Mouse (Mus musculus) forebrain, embryonic 11.5 days (tissue): ENCODE measurements around the gene Rpl18a. TPM values are rescaled to one million over a fixed set of nuclear protein-coding genes. Genes with fewer than 3 reads are reported as not detected.

Experiments used
- ATAC-seq: fragments of 200-750 bp; cut with Nextera tagmentation; replicated peaks from 2 replicates; pipeline ENCODE4 v1.8.0; 2017; ENCODE audit warnings: moderate TSS enrichment; ENCODE audit not compliant: low FRiP score
- DNase-seq: peaks from one replicate; pipeline ENCODE4 v3.0.0-alpha.2; 2017; ENCODE audit warnings: low spot score
- H3K27ac ChIP-seq: fragments of 300-500 bp; sonication (generic); 2 replicates; pipeline ENCODE4 v1.5.1; 2014; ENCODE audit warnings: low read depth, low read length
- H3K27me3 ChIP-seq: fragments of 300-500 bp; sonication (generic); 2 replicates; pipeline ENCODE4 v1.6.1; 2014; ENCODE audit warnings: mild to moderate bottlenecking, low read length, mixed read lengths; ENCODE audit not compliant: control insufficient read depth, insufficient read depth
- H3K36me3 ChIP-seq: fragments of 300-500 bp; sonication (generic); 2 replicates; pipeline ENCODE4 v1.6.1; 2014; ENCODE audit warnings: mild to moderate bottlenecking, low read length, moderate library complexity, mixed read lengths; ENCODE audit not compliant: control insufficient read depth, insufficient read depth
- H3K4me1 ChIP-seq: fragments of 300-500 bp; sonication (generic); replicated peaks from 2 replicates; pipeline ENCODE4 v1.6.1; 2014; ENCODE audit warnings: low read length, mixed read lengths; ENCODE audit not compliant: control insufficient read depth, insufficient read depth
- H3K4me2 ChIP-seq: fragments of 300-500 bp; sonication (generic); 2 replicates; pipeline ENCODE4 v1.6.1; 2014; ENCODE audit warnings: low read depth, mild to moderate bottlenecking, low read length, moderate library complexity, mixed read lengths; ENCODE audit not compliant: severe bottlenecking
- H3K4me3 ChIP-seq: fragments of 300-500 bp; sonication (generic); 2 replicates; pipeline ENCODE4 v1.5.1; 2014; ENCODE audit warnings: low read depth, low read length
- H3K9ac ChIP-seq: fragments of 300-500 bp; sonication (generic); 2 replicates; pipeline ENCODE4 v1.6.1; 2014; ENCODE audit warnings: low read length
- H3K9me3 ChIP-seq: fragments of 300-500 bp; sonication (generic); 2 replicates; pipeline ENCODE4 v1.6.1; 2016; ENCODE audit warnings: low read length, mixed read lengths; ENCODE audit not compliant: control insufficient read depth
- WGBS: fragments of 180-500 bp; shearing (Covaris S2); extraction: QIAGEN DNeasy Blood & Tissue Kit; methylation state at CpG from one replicate; pipeline ENCODE4 v1.1.7; 2014; 5-methylcytosine and 5-hydroxymethylcytosine counted together
- polyA plus RNA-seq: library from polyadenylated mRNA; unstranded; fragments of >200 nt; fragmentation: Nextera tagmentation; extraction: Ambion mirVana; gene quantifications from 2 replicates; pipeline ENCODE4 v1.2.1, GENCODE M21; 2014

Gene Rpl18a
- polyA plus RNA-seq, 1 experiment from 2014 or later, result 2,879 TPM

DNA sequence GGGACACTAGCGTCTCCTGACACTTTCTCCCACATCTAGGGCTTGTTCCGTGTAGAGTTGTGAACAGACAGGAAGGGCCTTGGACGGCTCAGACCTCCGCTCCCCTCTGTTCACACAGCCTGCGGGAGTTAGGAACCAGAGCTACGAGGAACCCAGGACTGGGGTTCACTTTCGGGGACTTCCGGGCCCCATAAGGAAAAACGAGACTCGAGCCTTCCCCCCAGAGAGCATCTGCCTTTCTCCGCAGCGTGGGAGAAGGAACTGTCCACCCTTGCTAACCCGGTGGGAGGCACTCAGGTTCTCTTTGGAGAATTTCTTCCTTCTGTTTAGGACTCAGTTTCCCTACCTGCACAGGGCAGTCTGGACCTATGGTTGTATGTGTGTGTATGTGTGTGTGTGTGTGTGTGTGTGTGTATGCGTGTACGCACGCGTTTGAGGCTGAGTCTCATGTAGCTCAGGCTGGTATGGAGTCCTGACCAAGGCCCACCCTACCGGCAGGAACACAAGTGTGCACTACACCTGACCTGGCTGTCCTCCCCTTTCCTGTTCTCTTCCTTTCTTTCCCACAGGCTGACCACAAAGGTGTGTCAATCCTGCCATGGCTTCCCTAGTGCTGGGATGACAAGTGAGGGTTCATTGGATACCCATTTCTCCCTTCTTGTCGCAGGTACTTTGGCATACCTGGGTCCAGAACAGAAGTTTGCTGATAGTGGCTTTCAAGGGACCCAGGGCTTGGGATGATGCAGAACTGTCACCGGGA, 4.1 kb downstream of the Rpl18a start:
- H3K27me3 ChIP-seq, result peaks cover 36% of the 10 kb centered on the region
- H3K4me3 ChIP-seq, result peak overlapping the region; percentile 16; the same call in 1 of the 2 replicates
- no peak overlapping the region for H3K27ac ChIP-seq
- peaks cover 7% of the 10 kb centered on the region for H3K36me3 ChIP-seq
- H3K4me1 ChIP-seq, result peaks cover 9% of the 10 kb centered on the region
- H3K4me2 ChIP-seq, result peak overlapping the region; percentile 35; the same call in 1 of the 2 replicates
- no peaks in the 10 kb centered on the region for H3K9me3 ChIP-seq
- ATAC-seq (no peak), DNase-seq (peak; percentile 65)
- WGBS, result 31% methylated on average over 20 of the region's 20 CpGs
- no peak overlapping the region; the same call in 1 of the 2 replicates for H3K9ac ChIP-seq

DNA sequence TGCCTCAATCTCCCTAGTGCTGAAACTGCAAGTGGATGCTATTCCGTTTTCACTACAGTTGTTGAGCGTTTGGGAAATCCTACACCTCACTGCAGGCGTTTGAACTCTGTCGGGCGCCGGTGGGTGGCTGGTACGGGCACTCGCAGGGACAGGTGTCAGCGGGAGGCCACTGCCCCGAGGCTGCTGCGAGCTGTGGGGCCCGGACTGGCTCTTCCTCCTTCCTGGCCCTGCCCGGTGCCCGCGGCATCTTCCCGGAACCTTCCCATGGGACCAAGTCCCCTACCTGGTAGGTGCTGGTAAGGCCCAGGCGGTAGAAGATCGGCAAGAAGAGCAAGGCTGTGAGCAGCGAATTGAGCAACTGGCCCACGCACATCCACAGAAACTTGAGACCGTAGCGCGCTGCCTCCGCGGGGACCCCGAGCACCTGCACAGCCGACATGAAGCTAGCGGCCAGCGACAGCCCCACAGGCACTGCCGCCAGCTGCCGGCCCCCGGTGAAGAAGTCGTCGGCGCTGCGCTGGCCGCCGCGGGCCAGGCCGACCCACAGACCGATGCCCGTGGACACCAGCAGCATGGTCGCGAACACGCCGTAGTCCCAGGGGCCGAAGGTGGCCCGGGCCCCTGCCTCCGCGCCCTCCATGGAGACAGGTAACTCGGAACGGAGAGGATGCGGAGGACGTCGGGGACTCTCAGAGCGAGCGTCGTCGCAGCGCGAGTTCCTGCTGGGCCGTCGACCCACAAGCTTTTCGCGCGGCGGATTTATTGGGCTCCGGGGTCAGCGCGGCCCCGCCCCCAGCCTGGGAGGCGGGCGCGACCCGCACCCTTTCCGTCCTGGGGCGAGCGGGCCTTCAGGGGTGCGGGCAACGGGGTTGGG, 5.0 kb downstream of the Rpl18a start, which contains the start of gene Slc5a5:
Gene Slc5a5 (minus strand): TSS at position 736 of the 874 bp plus-strand sequence.
- peak within 1 kb of the TSS; percentile 29 for H3K9ac ChIP-seq
- H3K27me3 ChIP-seq, result peaks cover 36% of the 10 kb centered on the region
- WGBS, result 3% methylated on average over 79 of the region's 80 CpGs
- no peaks in the 10 kb centered on the region for H3K9me3 ChIP-seq
- no peak within 1 kb of the TSS for H3K27ac ChIP-seq
- H3K36me3 ChIP-seq, result peaks cover 7% of the 10 kb centered on the region
- H3K4me2 ChIP-seq, result peak within 1 kb of the TSS; percentile 35; the same call in 1 of the 2 replicates
- peak within 1 kb of the TSS; percentile 16; the same call in 1 of the 2 replicates for H3K4me3 ChIP-seq
- peak; percentile 69 for DNase-seq
- ATAC-seq, result no peak
- peaks cover 11% of the 10 kb centered on the region for H3K4me1 ChIP-seq

GRCm38 (mm10) chr8:70891356-70891755, 5.9 kb downstream of the Rpl18a start:
- H3K4me3 ChIP-seq, result no peak overlapping the region
- DNase-seq, result peak; percentile 75

GRCm38 (mm10) chr8:70890656-70891055, 6.6 kb downstream of the Rpl18a start:
- H3K9me3 ChIP-seq, result no peaks in the 10 kb centered on the region
- peaks cover 36% of the 10 kb centered on the region for H3K27me3 ChIP-seq
- H3K36me3 ChIP-seq, result peaks cover 7% of the 10 kb centered on the region
- DNase-seq (peak; percentile 58), ATAC-seq (no peak)
- no peak overlapping the region for H3K27ac ChIP-seq
- no peak overlapping the region for H3K4me3 ChIP-seq
- WGBS, result 91% methylated on average over 5 of the region's 5 CpGs
- H3K4me2 ChIP-seq, result no peak overlapping the region
- H3K4me1 ChIP-seq, result peaks cover 11% of the 10 kb centered on the region
- H3K9ac ChIP-seq, result no peak overlapping the region

More at GRCm38 (mm10) chr8:70891356-70891755, 5.9 kb downstream of the Rpl18a start:
- Histone ChIP-seq H3K4me1 (peaks cover 11% of the 10 kb centered on the region), H3K4me2 (no peak overlapping the region), H3K27ac (no peak overlapping the region), H3K27me3 (peaks cover 36% of the 10 kb centered on the region), H3K9me3 (no peaks in the 10 kb centered on the region), H3K9ac (no peak overlapping the region), H3K36me3 (peaks cover 7% of the 10 kb centered on the region)
- WGBS, result 7% methylated on average over 21 of the region's 21 CpGs
- ATAC-seq, result no peak

DNA sequence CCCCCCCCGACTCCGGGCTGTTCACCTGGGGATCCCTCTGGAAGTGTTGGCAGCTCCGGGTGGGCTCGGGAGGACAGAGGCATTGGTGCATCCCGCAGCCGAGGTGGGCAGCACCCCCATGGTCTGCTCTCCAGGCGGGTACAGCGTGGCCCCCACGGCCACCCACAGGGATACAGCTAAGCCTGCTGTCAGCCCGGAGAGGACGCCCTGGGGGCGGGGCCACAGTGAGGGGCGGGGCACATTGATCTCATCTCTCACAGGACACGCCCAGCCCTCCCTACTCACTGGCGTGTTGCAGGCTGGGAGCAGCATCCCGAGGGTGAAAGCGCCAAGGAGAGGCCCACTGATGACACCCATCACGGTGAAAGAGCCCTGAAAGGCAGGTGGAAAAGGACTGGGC, 9.5 kb downstream of the Rpl18a start:
- H3K27ac ChIP-seq, result no peak overlapping the region
- peak; percentile 82 for DNase-seq

DNA sequence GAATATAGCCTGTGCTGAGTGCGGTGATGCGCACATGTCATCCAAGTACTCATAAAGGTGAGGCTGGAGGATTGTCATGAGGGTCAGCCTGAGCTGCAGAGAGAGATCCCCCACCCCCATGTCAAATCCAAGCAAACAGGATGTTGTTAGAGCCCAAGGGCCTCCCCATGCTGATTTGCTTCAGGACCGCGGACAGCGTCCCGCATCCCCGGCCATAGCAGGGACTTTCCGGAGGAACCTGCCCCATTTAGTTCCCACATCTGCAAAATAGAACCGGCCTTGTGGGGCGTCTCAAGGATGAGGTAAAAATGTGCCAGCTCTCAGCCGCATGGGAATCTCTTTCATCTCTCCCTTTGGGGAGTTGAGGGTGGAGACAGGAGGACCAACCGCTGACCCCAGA, 11.6 kb downstream of the Rpl18a start:
- DNase-seq (peak; percentile 63), ATAC-seq (no peak)
- H3K9me3 ChIP-seq, result no peaks in the 10 kb centered on the region
- H3K9ac ChIP-seq, result no peak overlapping the region
- no peak overlapping the region for H3K4me3 ChIP-seq
- H3K27ac ChIP-seq, result no peak overlapping the region
- H3K4me2 ChIP-seq, result no peak overlapping the region
- peaks cover 7% of the 10 kb centered on the region for H3K27me3 ChIP-seq
- 16% methylated on average over 12 of the region's 12 CpGs for WGBS
- 0 out of 2 replicates have a peak, but pooled peaks cover 2% of the 10 kb centered on the region for H3K4me1 ChIP-seq
- H3K36me3 ChIP-seq, result no peaks in the 10 kb centered on the region

More for the DNA sequence above, 9.5 kb downstream of the Rpl18a start:
- H3K9ac ChIP-seq, result no peak overlapping the region
- no peaks in the 10 kb centered on the region for H3K9me3 ChIP-seq
- H3K36me3 ChIP-seq, result no peaks in the 10 kb centered on the region
- peaks cover 10% of the 10 kb centered on the region for H3K4me1 ChIP-seq
- ATAC-seq, result peak; percentile 50; the same call in 1 of the 2 replicates
- H3K4me3 ChIP-seq, result 0 out of 2 replicates have a peak overlapping the region, but pooled peaks have one; percentile 2
- peaks cover 27% of the 10 kb centered on the region for H3K27me3 ChIP-seq
- WGBS, result 3% methylated on average over 18 of the region's 18 CpGs
- H3K4me2 ChIP-seq, result peak overlapping the region; percentile 32

GRCm38 (mm10) chr8:70884683-70885082, 12.5 kb downstream of the Rpl18a start:
- WGBS, result 89% methylated on average over 10 of the region's 10 CpGs
- no peak for DNase-seq
- H3K9me3 ChIP-seq, result no peaks in the 10 kb centered on the region
- no peaks in the 10 kb centered on the region for H3K36me3 ChIP-seq
- peaks cover 6% of the 10 kb centered on the region; the same call in 1 of the 2 replicates for H3K4me1 ChIP-seq
- no peaks in the 10 kb centered on the region for H3K27me3 ChIP-seq
- no peak overlapping the region for H3K27ac ChIP-seq
- no peak overlapping the region for H3K4me3 ChIP-seq
- no peak overlapping the region for H3K9ac ChIP-seq
- no peak overlapping the region for H3K4me2 ChIP-seq
- no peak for ATAC-seq

DNA sequence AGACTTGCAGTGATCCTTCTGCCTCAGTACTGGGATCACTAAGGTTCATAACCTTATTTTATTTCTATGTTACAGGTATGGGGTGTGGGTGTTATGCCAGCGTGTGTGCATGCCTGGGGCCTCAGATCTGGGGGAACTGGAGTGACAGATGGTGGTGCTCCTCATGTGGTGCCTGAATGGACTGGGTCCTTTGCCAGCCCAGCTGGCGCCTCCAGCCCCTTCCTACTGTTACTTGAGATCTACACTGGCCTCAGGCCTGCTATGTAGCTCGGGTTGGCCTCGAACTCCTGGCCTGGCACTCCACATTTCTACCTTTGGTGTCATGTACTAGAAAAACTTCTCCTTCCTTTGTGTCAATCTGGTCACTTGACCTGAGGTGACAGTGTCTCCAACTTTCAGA, 13.0 kb downstream of the Rpl18a start:
- WGBS, result 83% methylated on average over 4 of the region's 4 CpGs

More for the DNA sequence above, 13.0 kb downstream of the Rpl18a start:
- Histone ChIP-seq H3K27ac (no peak overlapping the region), H3K27me3 (no peaks in the 10 kb centered on the region), H3K36me3 (no peaks in the 10 kb centered on the region), H3K4me1 (peaks cover 7% of the 10 kb centered on the region; the same call in 1 of the 2 replicates), H3K9ac (no peak overlapping the region), H3K4me2 (no peak overlapping the region), H3K4me3 (no peak overlapping the region), H3K9me3 (no peaks in the 10 kb centered on the region)
- DNase-seq (no peak), ATAC-seq (no peak)
